Mouse (Mus musculus): ENCODE data around the gene Strn4.

Strn4 gene

GRCm38 (mm10) chr7:16876006-16876405 is 60.3 kb downstream of the Strn4 start:
- no peak for DNase-seq (ENCODE audit: low spot score)

GRCm38 (mm10) chr7:16876608-16877007 is 60.9 kb downstream of the Strn4 start:
- DNase-seq (ENCODE audit: low spot score): no peak

DNA sequence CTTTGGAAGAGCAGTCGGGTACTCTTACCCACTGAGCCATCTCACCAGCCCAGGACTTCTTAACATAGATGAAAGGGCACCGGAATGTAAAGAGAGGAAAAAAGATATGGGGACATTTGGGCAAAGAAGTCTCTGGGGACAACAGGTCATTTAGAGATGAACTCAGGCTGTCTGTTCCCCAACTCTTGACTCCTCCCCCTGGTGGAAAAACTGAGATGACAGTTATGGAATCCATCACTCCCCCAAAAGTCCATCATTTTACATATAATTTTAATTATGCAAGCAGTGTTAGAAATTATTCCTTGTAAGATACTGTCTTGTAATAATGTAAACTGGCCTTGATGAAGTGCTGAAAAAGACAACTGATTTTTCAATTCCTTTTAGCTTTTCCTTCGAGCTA is 62.0 kb downstream of the Strn4 start:
- DNase-seq (ENCODE audit: low spot score): no peak

DNA sequence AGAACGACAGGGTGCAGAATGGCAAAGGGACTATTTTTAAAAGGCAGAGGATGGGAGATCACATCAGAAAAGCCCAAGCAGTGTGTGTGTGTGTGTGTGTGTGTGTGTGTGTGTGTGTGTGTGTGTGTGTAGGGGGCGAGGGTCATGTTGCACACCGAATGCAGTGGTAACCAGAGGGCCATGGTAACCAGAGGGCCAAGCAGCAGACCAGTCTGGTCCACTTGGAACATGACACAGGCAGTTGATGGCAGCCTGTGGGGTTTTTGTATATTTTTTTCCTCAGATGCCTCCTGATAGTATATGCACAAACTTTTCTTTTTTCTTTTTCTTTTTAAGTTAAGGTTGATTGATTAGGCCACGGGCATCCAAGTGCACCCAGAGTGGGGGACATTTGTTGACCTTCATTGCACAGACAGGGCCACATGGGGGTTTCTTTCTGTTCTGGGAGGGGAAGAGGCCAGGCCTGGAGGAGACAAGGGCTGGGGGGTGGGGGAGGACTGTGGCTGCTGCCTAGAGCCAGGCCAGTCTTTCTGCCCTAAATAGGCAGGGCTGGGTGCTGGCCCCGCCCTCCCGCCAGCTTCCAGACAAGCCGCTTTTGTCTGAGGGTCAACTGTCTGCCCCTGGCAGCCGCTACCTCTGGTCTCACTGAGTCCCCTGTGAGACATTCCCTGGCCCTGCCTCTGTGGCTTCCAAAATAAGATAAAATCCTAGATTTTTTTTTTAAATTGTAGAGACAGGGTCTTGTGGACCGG is 64.3 kb downstream of the Strn4 start:
- no peak for DNase-seq (ENCODE audit: low spot score)

DNA sequence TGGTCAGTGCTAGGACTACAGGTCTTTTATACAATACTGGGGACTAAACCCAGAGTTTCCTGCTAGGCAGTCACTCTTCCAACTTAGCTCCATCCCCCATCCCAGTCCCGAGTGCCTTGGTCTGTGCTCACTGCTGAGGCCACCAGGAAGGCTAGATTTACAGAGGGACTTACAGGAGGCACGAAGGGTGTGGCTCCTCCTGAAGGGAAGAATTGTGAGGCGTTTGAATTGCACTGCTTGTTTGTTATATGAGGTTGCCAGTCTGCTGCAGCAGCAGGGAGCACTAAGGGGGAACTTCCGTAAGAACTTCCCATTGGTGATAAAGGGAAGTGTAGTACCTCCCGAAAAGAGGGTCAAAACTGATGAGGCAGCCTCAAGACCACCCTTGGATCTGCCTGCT is 64.9 kb downstream of the Strn4 start:
- DNase-seq (ENCODE audit: low spot score): no peak

DNA sequence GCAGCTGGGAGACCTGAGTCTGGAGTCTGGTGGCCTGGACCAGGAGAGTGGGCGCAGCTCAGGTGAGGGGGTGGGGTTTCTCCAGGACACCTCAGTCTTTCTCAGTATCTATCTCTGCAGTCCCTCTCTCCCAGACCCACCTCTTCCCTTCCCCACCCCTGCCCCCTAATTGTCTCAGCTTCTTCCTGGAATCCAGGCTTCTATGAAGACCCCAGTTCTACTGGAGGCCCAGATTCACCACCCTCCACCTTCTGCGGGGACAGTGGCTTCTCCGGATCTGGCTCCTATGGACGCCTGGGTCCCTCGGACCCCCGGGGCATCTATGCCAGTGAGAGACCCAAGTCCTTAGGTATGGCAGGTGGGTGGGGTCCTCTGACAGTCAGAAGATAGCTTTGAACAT is 67.5 kb downstream of the Strn4 start:
- DNase-seq (ENCODE audit: low spot score): no peak

GRCm38 (mm10) chr7:16884334-16884733 is 68.6 kb downstream of the Strn4 start:
- DNase-seq (ENCODE audit: low spot score): no peak

GRCm38 (mm10) chr7:16885271-16885776 is 69.6 kb downstream of the Strn4 start:
- DNase-seq (ENCODE audit: low spot score): no peak

DNA sequence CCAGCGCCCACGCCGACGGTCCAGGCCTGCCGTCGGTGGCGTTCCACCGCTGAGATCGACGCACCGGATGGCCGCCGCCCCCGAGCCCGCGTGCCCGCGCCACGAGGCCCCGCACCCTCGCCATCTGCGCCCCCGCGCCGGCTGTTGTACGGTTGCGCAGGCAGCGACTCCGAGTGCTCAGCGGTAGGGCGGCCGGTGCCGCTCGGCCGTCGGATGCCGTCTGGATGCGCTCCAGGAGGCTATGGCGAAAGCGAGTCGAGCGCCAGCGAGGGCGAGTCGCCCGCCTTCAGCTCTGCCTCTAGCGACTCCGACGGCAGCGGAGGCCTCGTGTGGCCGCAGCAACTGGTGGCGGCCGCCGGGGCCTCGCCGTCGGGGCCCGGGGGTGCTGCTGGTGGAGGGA is 70.2 kb downstream of the Strn4 start:
- no peak for DNase-seq (ENCODE audit: low spot score)

Data from spleen, adult 12 weeks (tissue).